Mouse (Mus musculus) cerebellum, adult (tissue): ENCODE measurements around the gene Ldlrad1.

Experiments used
- ATAC-seq: cut with Nextera tagmentation; 2 replicates; pipeline ENCODE4 v1.9.2; 2017; ENCODE audit warnings: mild to moderate bottlenecking, moderate library complexity, mixed read lengths; ENCODE audit not compliant: insufficient number of reproducible peaks, low FRiP score, low TSS enrichment

Ldlrad1 gene

DNA sequence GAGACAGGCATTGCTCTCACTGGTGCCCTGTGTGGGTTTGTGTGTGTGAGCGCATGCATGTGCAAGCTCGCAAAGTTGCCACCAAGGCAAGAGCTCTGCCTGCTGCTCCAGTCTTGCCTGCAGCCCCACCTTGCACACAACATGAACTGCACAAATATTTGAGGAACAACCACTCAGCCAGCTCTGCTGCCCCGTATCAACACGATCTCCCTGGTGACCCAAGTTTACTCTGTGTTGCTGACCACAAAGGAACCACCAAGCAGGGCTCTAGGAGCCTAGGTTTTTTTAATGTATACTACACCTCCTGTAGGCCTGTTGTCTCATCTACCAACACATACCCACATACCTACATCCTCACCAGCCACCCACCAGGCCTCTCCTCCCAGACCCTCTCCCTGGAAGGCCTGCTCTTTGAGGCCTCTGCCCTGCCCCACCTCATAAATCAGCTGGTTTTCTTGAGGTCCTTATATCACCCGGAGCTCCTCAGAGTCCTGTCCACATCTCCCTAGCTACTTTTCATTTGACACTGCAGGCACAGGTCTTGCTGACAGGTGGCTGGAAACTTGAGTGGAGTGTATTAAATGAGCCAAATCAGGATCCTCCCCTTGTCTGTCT is 1.6 kb downstream of the Ldlrad1 start:
- ATAC-seq = no peak

DNA sequence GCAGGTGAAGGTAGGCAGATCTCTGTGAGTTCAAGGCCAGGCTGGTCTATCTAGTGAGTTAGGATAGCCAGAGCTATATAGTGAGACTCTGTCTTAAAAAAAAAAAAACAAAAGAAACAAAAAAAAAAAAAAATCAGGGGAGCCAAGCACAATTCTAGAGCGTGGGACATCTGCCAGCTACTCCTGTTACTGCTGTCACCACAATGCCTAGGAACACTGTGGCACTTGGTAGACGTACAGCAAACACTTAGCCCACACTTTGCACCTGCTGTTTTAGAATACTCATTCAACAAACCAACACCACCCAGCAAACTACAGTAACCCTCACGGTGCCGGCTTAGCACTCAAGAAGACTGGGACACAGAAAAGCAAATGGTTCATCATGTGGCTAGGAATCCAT is 2.5 kb downstream of the Ldlrad1 start:
- ATAC-seq = no peak

DNA sequence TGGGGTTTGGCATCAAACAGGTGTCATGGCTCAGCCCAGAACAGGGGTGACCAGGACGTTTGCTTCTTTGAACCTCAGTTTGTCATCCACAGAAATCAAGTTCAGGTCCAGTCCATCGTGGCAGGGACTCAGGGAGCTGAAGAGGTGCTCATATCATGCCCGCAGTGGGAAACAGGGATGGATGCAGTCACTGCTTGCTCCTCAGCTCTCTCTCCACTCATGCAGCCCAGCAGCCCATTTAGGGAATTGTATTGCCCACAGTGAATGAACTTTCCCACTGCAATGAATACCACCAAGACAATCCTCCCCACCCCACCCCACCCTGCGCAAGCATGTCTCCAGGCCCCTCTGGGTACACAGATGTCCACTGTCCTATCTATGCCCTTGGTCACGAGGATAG is 3.0 kb downstream of the Ldlrad1 start:
- ATAC-seq = no peak

DNA sequence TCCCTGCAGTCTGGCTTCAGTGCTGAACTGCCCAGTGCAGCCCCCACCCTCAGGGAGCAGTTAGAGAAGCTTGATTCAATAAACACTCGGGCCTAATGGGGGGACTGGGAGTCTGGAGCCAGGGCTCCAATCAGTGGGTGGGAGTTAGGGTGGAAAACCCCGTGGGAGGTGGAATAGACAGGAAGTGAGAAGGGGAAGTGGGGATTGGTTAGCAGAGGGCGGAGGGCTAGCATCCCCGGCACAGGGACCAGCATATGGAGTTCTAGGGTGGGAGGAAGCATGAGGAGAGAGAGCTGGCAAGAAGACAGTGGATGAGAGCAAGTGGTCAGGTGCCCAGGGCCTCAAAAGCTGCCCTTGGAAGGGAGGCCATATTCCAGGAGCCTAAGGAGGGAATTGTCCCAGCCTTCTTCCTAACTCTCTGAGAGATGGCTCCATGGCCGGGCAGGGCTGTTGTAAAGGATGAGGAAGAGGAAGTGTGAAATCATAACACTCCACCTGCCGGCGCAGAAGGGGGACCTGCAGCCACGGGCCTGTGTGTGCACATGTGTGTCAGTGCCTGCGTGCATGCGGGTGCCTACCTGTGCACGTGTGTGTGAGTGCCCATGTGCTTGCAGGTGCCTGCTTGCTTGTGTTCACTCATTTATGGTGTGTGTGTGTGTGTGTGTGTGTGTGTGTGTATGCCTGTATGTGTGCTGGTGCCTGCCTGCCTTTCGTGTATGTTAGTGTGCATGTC is 4.5 kb downstream of the Ldlrad1 start:
- ATAC-seq = no peak

DNA sequence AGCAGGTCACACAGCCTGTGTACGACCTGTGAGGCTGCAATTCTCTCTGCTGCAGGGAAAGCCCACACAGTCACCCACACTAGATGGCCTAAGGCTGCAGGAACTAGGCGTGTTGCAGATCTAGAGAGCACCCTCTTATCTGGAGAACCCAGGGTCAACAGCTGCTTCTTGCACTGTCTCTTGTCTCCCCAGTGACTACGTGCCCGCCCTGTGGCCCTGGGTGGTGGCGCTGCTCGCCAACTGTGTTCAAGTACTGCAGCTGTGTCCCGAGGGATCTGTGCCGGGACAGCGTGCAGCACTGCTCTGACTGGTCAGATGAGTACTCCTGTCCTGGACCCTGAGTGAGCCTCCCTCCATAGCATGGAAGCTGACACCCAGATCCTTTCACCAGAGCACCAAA is 8.6 kb downstream of the Ldlrad1 start:
- no peak for ATAC-seq

DNA sequence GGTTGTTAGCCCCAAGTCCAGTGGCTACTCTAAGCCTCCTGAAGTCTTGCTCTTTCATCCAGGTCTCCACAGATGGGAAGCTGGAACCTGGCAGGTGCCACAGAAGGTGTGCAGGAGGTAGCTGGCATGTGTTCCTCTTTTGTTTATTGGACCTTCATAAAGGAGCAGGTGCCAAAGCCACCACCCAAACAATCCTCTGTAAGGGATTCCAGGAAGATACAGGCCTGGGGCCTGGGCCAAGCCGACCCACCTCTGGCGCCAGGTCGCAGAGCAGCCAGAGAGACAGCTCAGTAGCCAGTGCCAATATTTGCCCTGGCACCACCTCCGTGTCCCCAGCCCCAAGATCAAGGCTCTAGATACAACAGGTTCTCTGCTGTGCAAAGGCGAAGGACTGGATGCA is 12.5 kb downstream of the Ldlrad1 start:
- no peak for ATAC-seq

DNA sequence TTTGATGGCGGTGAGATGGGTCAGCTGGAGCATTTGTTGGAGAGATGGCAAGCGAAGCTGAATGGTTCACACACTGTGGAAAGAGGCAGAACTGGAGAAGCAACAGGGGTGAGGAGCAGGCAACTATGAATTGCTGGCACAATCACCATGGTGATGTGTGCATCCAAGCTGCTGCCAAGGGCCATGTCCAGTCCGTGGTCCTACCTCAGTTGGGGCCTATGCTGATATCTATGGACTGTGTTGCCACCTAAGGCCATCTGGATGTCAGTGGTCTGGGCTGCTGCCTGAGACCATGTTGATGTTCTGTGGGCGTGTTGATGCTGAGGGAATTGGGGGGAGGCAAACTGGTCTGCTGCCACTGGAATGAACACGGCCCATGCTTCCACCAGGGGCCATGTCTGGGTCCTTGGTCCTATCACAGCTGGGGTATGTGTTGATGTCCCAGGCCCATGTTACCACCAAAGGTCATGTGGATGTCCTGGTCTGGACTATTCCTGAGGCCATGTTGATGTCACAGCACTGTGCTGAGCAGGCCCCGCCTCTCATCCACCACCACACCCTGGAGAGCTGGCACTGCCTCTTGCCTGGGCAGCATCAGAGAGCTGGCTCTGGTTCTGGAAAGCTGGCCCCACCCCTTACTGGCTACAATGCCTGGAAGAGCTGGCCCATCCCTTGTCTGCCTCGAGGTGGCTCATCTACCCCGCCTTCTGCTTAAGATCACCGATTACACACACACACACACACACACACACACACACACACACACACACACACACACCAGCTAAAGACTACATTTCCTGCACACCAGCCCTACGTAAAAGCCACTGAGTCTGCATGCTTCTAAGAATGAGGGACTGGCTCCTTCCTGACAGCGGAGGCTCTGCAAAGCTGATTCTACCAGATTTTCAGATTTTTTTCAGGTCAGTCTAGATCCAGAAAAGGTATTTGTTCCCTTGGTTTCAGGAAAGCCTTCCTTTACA is 14.5 kb downstream of the Ldlrad1 start:
- ATAC-seq = no peak

DNA sequence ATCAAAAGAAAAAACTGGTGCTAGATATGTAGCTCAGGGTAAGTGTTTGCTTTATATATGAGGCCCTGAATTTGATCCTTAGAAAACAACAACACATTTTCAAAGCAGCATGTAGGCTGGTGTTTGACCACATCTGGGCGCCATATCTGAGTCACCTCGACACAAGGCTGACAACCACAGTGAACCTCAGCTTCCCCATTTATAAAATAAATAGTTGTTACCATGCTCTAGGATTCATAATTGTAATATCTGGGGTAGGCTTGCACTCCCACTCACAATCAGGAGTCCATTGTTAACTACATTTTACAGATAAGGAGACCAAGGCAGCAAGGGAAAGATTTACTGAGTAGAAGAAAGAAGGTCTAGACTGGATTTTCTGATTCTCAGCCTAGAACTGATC is 17.3 kb downstream of the Ldlrad1 start:
- ATAC-seq = no peak

DNA sequence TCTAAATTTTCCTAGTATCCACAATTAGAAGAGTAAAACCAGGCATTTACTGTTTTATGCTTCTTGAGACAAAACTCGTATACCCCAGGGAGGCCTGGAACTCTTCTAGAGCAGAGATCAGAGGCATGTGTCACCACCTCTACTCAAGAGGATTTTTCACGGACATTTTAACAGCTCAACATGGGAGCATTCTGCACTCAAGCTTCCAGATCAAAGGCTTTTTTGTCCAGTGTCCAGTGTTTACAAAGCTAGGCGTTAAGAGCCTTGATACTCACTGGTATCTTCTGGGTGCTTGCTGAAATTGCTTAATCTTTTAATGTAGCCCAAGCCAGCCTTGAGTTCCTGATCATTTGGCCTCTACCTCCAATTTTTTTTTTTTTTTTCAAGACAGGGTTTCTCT is 23.2 kb downstream of the Ldlrad1 start:
- ATAC-seq = no peak

DNA sequence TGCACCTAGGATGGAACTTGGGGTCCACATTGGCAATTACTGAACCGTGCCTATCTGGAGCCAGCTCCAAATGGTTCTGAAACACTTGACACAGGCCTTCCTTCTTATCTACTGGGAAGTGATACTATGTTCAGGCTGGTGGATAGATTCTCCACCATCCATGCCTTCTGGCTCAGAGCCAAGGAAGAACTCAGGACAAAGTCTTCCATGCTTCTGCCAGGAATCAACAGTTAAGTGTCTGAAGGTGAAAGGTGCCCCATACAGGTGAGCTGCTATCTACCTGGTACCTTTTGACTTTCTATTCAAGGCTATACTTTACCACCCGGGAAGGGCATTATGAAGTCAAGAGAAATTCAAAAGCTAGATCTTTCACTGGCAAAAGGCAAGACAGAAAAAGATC is 29.3 kb downstream of the Ldlrad1 start:
- ATAC-seq = no peak

DNA sequence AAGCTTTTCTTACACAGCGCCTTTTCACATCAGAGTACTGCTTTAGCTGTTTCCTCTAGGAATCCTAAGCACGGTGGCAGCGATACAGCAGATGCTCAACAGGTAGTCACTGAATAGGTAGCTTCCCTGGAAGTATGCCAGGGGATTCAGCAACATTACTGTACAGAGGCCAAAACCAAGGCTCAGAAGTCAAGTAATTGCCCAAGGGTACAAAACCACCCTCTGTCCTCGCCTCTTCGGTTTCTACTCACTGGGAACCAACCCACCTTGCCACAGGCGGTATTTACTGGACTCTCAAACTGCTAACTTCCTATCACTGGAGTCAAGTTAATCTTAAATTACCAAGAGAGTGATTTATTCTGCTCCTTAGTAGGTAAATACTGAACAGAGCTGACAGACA is 31.2 kb downstream of the Ldlrad1 start:
- no peak for ATAC-seq

DNA sequence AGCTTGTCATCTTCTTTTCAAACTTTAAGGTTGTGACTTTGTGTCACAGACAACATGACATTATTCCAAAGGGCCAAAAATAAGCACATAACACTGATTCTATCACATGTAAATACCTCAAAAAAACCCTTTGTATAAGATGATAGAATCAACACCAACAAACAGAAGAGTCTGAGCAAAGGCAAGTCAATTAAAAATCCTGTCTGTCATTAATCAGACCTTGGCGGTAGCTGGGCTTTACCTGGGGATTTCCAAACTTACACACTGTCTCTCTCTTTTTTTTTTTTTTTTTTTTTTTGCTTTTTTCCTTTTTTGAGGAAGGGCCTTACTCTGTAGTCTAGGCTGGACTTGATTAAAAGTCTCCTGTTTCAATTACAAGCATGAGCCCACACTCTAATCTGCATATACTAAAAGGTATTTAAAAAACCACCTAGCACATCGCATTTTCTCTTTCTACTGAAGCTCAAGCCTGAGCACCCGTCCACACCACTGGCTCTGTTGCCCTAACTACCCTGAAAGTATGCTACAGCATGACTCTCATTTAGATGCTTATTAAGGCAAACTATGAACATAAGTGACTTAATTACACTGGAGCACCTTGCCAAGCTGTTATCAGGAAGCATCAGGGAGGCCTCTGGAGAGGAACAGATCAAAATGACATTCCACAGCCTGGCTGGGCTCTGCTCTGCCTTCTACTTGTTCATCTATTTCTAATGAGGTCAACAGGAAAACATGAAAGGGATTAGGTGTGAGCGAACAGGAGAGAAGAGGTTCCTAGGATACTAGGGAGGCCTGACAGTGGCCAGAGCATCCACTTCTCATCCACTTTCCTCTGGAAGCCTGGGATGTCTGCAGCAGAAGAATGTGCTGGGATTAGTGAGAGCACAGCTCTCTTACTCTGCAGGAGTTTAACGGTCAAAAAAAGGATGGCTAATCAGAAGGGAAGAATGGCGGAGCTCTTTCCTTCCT is 34.7 kb downstream of the Ldlrad1 start:
- ATAC-seq = no peak

DNA sequence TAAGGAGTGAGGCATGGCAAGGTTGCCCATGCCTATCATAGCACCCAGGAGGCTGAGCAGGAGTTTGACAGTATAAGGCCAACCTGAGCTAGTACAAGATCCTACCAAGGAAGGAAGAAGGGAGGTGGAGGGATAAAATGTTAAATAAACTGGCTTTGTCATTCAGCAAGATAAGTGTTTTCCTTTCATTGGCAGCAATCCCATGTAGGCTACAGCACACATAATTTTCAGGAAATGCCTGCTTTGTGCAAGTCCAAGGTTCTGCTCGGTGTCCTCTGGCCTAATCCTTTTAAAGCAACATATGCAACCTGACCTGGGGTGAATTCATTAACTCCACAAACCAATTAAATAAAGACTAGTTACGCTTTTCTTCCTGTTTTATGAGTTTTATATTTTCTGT is 36.4 kb downstream of the Ldlrad1 start:
- ATAC-seq = no peak

DNA sequence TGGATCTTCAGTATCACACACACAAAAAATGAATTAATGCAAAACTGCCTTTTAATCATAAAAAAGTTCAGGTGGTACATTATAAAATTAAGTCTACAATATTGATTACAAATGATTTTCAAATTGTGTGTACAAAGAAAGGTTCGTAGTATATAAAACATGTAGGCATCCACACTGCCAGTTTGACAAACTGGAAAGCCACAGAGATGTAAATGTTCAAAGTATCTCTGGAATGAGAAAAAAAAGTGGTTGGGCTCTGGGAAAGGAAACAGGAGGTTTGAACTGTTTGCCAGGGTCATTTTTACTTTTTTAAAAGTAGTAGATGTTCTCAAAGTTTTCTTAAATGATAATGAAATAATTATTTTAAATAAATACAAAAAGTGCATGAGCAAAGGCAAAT is 37.1 kb downstream of the Ldlrad1 start:
- no peak for ATAC-seq

DNA sequence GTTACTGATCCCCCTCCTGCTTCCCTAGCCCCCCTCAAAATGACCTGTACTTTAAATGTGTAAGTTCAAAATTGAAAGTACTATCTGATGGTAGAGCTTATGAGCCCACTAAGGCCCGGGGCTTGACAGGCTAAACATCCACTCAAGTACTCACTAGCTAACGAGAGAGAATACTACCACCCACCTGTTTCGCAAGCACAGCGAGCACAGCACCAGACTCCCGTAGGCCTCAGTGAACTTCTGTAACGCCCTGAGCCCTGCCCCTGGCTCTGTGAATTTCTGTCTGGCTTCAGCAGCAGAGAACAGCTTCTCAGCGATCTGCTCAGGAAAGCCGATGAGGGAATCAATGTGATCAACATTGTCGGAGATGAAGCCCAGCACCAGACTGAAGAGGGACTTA is 38.1 kb downstream of the Ldlrad1 start:
- no peak for ATAC-seq

DNA sequence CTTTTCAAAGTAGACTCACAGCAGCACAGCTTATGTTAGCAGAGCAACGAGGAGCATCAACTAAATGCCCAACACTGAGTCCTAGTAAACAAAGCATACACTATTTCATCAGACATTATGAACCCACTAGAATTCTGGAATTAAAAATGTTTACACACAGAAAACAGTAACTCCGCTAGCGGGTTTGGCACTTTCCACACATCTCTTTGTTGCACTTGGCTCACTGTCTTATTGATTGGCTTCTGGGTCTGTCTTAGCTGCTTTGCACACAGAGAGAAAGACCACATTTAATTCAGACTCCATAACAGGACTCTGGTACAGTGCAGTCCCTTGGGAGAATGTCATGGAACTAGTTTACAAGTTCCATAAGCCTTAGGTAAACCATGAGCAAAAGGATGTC is 39.1 kb downstream of the Ldlrad1 start:
- no peak for ATAC-seq

DNA sequence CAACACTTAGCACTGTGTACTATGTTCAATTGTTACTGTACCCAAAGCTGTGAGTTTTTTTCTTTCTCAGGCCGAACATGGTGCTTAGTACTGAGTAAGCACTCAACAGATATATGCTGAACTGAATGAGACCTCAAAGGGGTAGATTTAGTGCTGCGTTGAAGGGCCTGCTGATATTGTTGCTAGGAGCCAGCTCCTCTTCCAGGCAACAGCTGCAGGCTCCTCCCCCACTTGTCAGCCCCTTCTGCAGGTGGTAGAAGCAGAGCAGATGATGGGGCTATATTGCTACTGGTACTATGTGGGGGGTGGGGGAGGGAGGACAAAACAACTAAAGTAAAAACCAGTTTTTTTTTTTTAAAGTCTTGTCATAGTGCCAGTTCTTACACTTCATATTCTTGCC is 40.5 kb downstream of the Ldlrad1 start:
- ATAC-seq = no peak

DNA sequence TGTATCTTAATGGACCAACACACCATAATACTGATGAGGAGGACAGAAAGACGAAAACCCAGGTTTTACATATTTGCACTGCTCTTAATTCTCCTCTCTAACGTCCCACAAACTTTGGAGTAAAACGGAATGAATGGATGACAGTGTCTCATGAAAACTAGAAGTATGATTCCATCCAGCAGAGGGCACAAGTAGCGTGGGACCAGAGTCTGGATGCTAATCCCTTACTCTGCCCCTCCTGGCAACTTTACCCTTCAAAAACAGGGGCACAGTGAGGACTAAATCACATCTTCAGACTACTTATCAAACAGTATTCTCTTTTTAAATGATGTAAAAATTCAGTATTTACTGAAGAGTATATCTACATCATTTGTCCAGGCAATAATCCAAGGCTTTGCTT is 41.5 kb downstream of the Ldlrad1 start:
- ATAC-seq = no peak

DNA sequence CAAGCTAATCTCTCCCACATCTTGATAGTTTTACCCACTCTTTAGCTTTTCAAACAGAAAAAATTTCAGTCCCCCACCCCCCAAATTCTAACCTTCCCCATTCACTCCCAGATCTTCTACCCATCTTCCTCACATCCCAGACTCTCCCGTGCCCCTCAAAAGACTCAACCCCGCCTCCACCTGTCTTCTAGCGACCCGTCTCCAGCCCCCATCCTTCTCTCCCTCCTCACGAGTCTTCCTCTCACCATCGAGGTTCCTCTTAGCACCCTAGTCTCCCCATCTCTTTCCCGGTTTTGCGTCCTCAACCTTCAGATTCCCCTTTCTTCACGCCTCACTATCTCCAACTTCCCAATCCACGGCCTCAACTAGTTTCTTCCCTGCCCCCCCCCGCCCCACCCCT is 43.5 kb downstream of the Ldlrad1 start:
- no peak for ATAC-seq
